Mouse (Mus musculus): Measurements from ENCODE around the gene Zfp784. TPM values are rescaled to one million over a fixed set of nuclear protein-coding genes. Genes with fewer than 3 reads are reported as not detected.
A peak's percentile ranks its signal among the peaks of the same experiment; 100 is the strongest.

Zfp784 gene
- polyA plus RNA-seq, 1 experiment from 2014 or later: 1.8 TPM

GRCm38 (mm10) chr7:5051193-5052192 is 13.2 kb upstream of the Zfp784 start, which contains the start of gene Zfp580:
TSS of gene Zfp580 (plus strand) at chr7:5051538.
- no peak within 1 kb of the TSS for H3K27ac ChIP-seq
- WGBS (ENCODE audit: missing documents): 3% methylated on average over 64 of the region's 65 CpGs
- H3K79me2 ChIP-seq (ENCODE audit: inconsistent target): no peaks in the 10 kb centered on the region
- H3K36me3 ChIP-seq (ENCODE audit: inconsistent target): no peaks in the 10 kb centered on the region
- H3K4me3 ChIP-seq (ENCODE audit: inconsistent target): peak within 1 kb of the TSS; percentile 53

- Histone ChIP-seq H3K79me2 (ENCODE audit: inconsistent target) (no peaks in the 10 kb centered on the region), H3K36me3 (ENCODE audit: inconsistent target) (no peaks in the 10 kb centered on the region), H3K4me3 (ENCODE audit: inconsistent target) (no peak overlapping the region), H3K27ac (no peak overlapping the region)
- WGBS (ENCODE audit: missing documents): 13% methylated on average over 2 of the region's 2 CpGs
Observed at GRCm38 (mm10) chr7:5047313-5047712, 9.1 kb upstream of the Zfp784 start.

GRCm38 (mm10) chr7:5046112-5046511 is 7.9 kb upstream of the Zfp784 start:
- 87% methylated on average over 2 of the region's 2 CpGs for WGBS (ENCODE audit: missing documents)
- Histone ChIP-seq H3K27ac (no peak overlapping the region), H3K79me2 (ENCODE audit: inconsistent target) (no peaks in the 10 kb centered on the region), H3K36me3 (ENCODE audit: inconsistent target) (no peaks in the 10 kb centered on the region), H3K4me3 (ENCODE audit: inconsistent target) (no peak overlapping the region)

GRCm38 (mm10) chr7:5044981-5045380 is 6.7 kb upstream of the Zfp784 start:
- H3K79me2 ChIP-seq (ENCODE audit: inconsistent target): no peaks in the 10 kb centered on the region
- 73% methylated on average over 2 of the region's 2 CpGs for WGBS (ENCODE audit: missing documents)
- H3K4me3 ChIP-seq (ENCODE audit: inconsistent target): no peak overlapping the region
- no peaks in the 10 kb centered on the region for H3K36me3 ChIP-seq (ENCODE audit: inconsistent target)
- H3K27ac ChIP-seq: no peak overlapping the region

- peak overlapping the region; percentile 67 for H3K4me3 ChIP-seq (ENCODE audit: inconsistent target)
Observed at GRCm38 (mm10) chr7:5038940-5039339, 694 bp upstream of the Zfp784 start.

GRCm38 (mm10) chr7:5037467-5037866 is 779 bp downstream of the Zfp784 start:
- Histone ChIP-seq H3K36me3 (ENCODE audit: inconsistent target) (peaks cover 8% of the 10 kb centered on the region), H3K27ac (no peak overlapping the region)
- 88% methylated on average over 8 of the region's 8 CpGs for WGBS (ENCODE audit: missing documents)

More at GRCm38 (mm10) chr7:5038940-5039339, 694 bp upstream of the Zfp784 start:
- 34% methylated on average over 5 of the region's 5 CpGs for WGBS (ENCODE audit: missing documents)
- Histone ChIP-seq H3K27ac (peak overlapping the region; percentile 61), H3K79me2 (ENCODE audit: inconsistent target) (no peaks in the 10 kb centered on the region), H3K36me3 (ENCODE audit: inconsistent target) (no peaks in the 10 kb centered on the region)

GRCm38 (mm10) chr7:5037026-5037425 is 1.2 kb downstream of the Zfp784 start:
- Histone ChIP-seq H3K79me2 (ENCODE audit: inconsistent target) (no peaks in the 10 kb centered on the region), H3K27ac (no peak overlapping the region), H3K4me3 (ENCODE audit: inconsistent target) (no peak overlapping the region), H3K36me3 (ENCODE audit: inconsistent target) (peaks cover 13% of the 10 kb centered on the region)
- WGBS (ENCODE audit: missing documents): 98% methylated on average over 5 of the region's 7 CpGs

More at GRCm38 (mm10) chr7:5037467-5037866, 779 bp downstream of the Zfp784 start:
- Histone ChIP-seq H3K79me2 (ENCODE audit: inconsistent target) (no peaks in the 10 kb centered on the region), H3K4me3 (ENCODE audit: inconsistent target) (peak overlapping the region; percentile 67)

GRCm38 (mm10) chr7:5036136-5036535 is 2.1 kb downstream of the Zfp784 start:
- Histone ChIP-seq H3K4me3 (ENCODE audit: inconsistent target) (no peak overlapping the region), H3K79me2 (ENCODE audit: inconsistent target) (no peaks in the 10 kb centered on the region), H3K27ac (no peak overlapping the region), H3K36me3 (ENCODE audit: inconsistent target) (peaks cover 15% of the 10 kb centered on the region)
- WGBS (ENCODE audit: missing documents): 98% methylated on average over 9 of the region's 9 CpGs

- H3K4me3 ChIP-seq (ENCODE audit: inconsistent target): no peak overlapping the region
- WGBS (ENCODE audit: missing documents): 98% methylated on average over 17 of the region's 17 CpGs
- H3K27ac ChIP-seq: no peak overlapping the region
- peaks cover 15% of the 10 kb centered on the region for H3K36me3 ChIP-seq (ENCODE audit: inconsistent target)
- no peaks in the 10 kb centered on the region for H3K79me2 ChIP-seq (ENCODE audit: inconsistent target)
Observed at GRCm38 (mm10) chr7:5035628-5036027, 2.6 kb downstream of the Zfp784 start.

- Histone ChIP-seq H3K27ac (no peak within 1 kb of the TSS), H3K4me3 (ENCODE audit: inconsistent target) (no peak within 1 kb of the TSS), H3K36me3 (ENCODE audit: inconsistent target) (peaks cover 27% of the 10 kb centered on the region), H3K79me2 (ENCODE audit: inconsistent target) (peaks cover 11% of the 10 kb centered on the region; the same call in 1 of the 2 replicates)
- WGBS (ENCODE audit: missing documents): 94% methylated on average over 3 of the region's 3 CpGs
Observed at GRCm38 (mm10) chr7:5033818-5034217, 4.4 kb downstream of the Zfp784 start, which contains the start of gene 4632433K11Rik. TSS of gene 4632433K11Rik (plus strand) at chr7:5034118.

GRCm38 (mm10) chr7:5031496-5031895 is 6.8 kb downstream of the Zfp784 start:
- H3K27ac ChIP-seq: no peak overlapping the region
- H3K4me3 ChIP-seq (ENCODE audit: inconsistent target): no peak overlapping the region
- 91% methylated on average over 8 of the region's 46 CpGs for WGBS (ENCODE audit: missing documents)
- peaks cover 31% of the 10 kb centered on the region; the same call in 1 of the 2 replicates for H3K79me2 ChIP-seq (ENCODE audit: inconsistent target)
- peaks cover 45% of the 10 kb centered on the region for H3K36me3 ChIP-seq (ENCODE audit: inconsistent target)

GRCm38 (mm10) chr7:5030554-5031275 is 7.5 kb downstream of the Zfp784 start:
- Histone ChIP-seq H3K79me2 (ENCODE audit: inconsistent target) (peaks cover 39% of the 10 kb centered on the region; the same call in 1 of the 2 replicates), H3K27ac (no peak overlapping the region), H3K36me3 (ENCODE audit: inconsistent target) (peaks cover 52% of the 10 kb centered on the region), H3K4me3 (ENCODE audit: inconsistent target) (no peak overlapping the region)
- 93% methylated on average over 61 of the region's 63 CpGs for WGBS (ENCODE audit: missing documents)

- no peak overlapping the region for H3K27ac ChIP-seq
- peaks cover 47% of the 10 kb centered on the region for H3K79me2 ChIP-seq (ENCODE audit: inconsistent target)
- H3K36me3 ChIP-seq (ENCODE audit: inconsistent target): peaks cover 52% of the 10 kb centered on the region
- H3K4me3 ChIP-seq (ENCODE audit: inconsistent target): no peak overlapping the region
- 98% methylated on average over 20 of the region's 21 CpGs for WGBS (ENCODE audit: missing documents)
Observed at GRCm38 (mm10) chr7:5029946-5030345, 8.3 kb downstream of the Zfp784 start.

- Histone ChIP-seq H3K4me3 (ENCODE audit: inconsistent target) (no peak overlapping the region), H3K36me3 (ENCODE audit: inconsistent target) (peaks cover 54% of the 10 kb centered on the region), H3K27ac (no peak overlapping the region), H3K79me2 (ENCODE audit: inconsistent target) (peaks cover 51% of the 10 kb centered on the region)
- 90% methylated on average over 19 of the region's 22 CpGs for WGBS (ENCODE audit: missing documents)
Observed at GRCm38 (mm10) chr7:5029543-5029942, 8.7 kb downstream of the Zfp784 start.

Measured in macrophage (primary cell).